In genomic region chr14:32160563-32160962, GRCm38 (mm10) we compare ENCODE assay signal across 7 mouse cellular contexts. TPM values are rescaled to one million over a fixed set of nuclear protein-coding genes. Genes with fewer than 3 reads are reported as not detected.
DNase-seq lines count a peak whose midpoint lies in the region; ATAC-seq lines count a peak whose summit lies in the region.

No protein-coding gene starts in this region.

- no peak for ATAC-seq in lung, embryonic 16.5 days (ENCODE audit: low read depth)
- ATAC-seq in erythroblast, adult 5-6 weeks (replicated peaks; ENCODE audit: low FRiP score, poor library complexity, severe bottlenecking): peak; percentile 8
- no peak for ATAC-seq in limb, embryonic 12.5 days (ENCODE audit: insufficient number of reproducible peaks, insufficient read depth, low FRiP score, low TSS enrichment, low read depth)
- ATAC-seq in stomach, embryonic 14.5 days (ENCODE audit: insufficient number of reproducible peaks, insufficient read depth, low FRiP score, low read depth): no peak

- no peaks in the 10 kb centered on the region for H3K36me3 ChIP-seq in lung, embryonic 16.5 days (ENCODE audit: control insufficient read depth, insufficient read depth, low read length)
- 0 out of 2 replicates have a peak, but pooled peaks cover 5% of the 10 kb centered on the region for H3K36me3 ChIP-seq in limb, embryonic 12.5 days
- no peaks in the 10 kb centered on the region for H3K36me3 ChIP-seq in stomach, embryonic 14.5 days (ENCODE audit: control insufficient read depth, insufficient read depth, low read length)

- peak overlapping the region; percentile 69 for H3K4me2 ChIP-seq in lung, embryonic 16.5 days (ENCODE audit: low read depth, low read length)
- peak overlapping the region; percentile 79 for H3K4me2 ChIP-seq in limb, embryonic 12.5 days
- H3K4me2 ChIP-seq in stomach, embryonic 14.5 days (replicated peaks; ENCODE audit: low read depth, low read length): peak overlapping the region; percentile 88

- H3K27me3 ChIP-seq in lung, embryonic 16.5 days (ENCODE audit: control insufficient read depth, insufficient read depth, low read depth, low read length): no peaks in the 10 kb centered on the region
- H3K27me3 ChIP-seq in limb, embryonic 12.5 days: no peaks in the 10 kb centered on the region
- no peaks in the 10 kb centered on the region for H3K27me3 ChIP-seq in stomach, embryonic 14.5 days (ENCODE audit: control insufficient read depth, insufficient read depth, low read length)

- peak overlapping the region; percentile 71 for H3K4me3 ChIP-seq in lung, embryonic 16.5 days (ENCODE audit: low read length)
- H3K4me3 ChIP-seq in limb, embryonic 12.5 days (replicated peaks): peak overlapping the region; percentile 79
- peak overlapping the region; percentile 68 for H3K4me3 ChIP-seq in stomach, embryonic 14.5 days (ENCODE audit: low read depth, low read length)

- peak overlapping the region; percentile 83 for H3K9ac ChIP-seq in lung, embryonic 16.5 days (ENCODE audit: low read length)
- H3K9ac ChIP-seq in limb, embryonic 12.5 days (replicated peaks): peak overlapping the region; percentile 94
- H3K9ac ChIP-seq in stomach, embryonic 14.5 days (replicated peaks; ENCODE audit: low read depth, low read length): peak overlapping the region; percentile 86

- no peak for DNase-seq in lung, adult 18-20 months
- no peak for DNase-seq in frontal cortex, postnatal 10 days (ENCODE audit: low spot score in 2 of 2)
- no peak for DNase-seq in urinary bladder, adult 2 months (ENCODE audit: low spot score)

- H3K27ac ChIP-seq in lung, embryonic 16.5 days (ENCODE audit: low read length): no peak overlapping the region
- no peak overlapping the region for H3K27ac ChIP-seq in limb, embryonic 12.5 days
- H3K27ac ChIP-seq in stomach, embryonic 14.5 days (ENCODE audit: low read length): peak overlapping the region; percentile 70

- 25% methylated on average over 7 of the region's 7 CpGs for WGBS in lung, embryonic 16.5 days
- WGBS in limb, embryonic 12.5 days: 41% methylated on average over 7 of the region's 7 CpGs
- 28% methylated on average over 7 of the region's 7 CpGs for WGBS in stomach, embryonic 14.5 days

- peaks cover 21% of the 10 kb centered on the region for H3K4me1 ChIP-seq in lung, embryonic 16.5 days (replicated peaks; ENCODE audit: control insufficient read depth, insufficient read depth, low read length)
- H3K4me1 ChIP-seq in limb, embryonic 12.5 days (replicated peaks): peaks cover 27% of the 10 kb centered on the region
- H3K4me1 ChIP-seq in stomach, embryonic 14.5 days (ENCODE audit: control insufficient read depth, insufficient read depth, low read length): peaks cover 16% of the 10 kb centered on the region

- H3K9me3 ChIP-seq in lung, embryonic 16.5 days (ENCODE audit: control insufficient read depth, low read length): no peaks in the 10 kb centered on the region
- no peaks in the 10 kb centered on the region for H3K9me3 ChIP-seq in limb, embryonic 12.5 days
- H3K9me3 ChIP-seq in stomach, embryonic 14.5 days (ENCODE audit: control insufficient read depth, low read depth, low read length): no peaks in the 10 kb centered on the region

RNA-seq across cellular contexts. Expression of gene Ncoa4, which starts 0.9 kb away (rescaled TPM):
- 106 and 108 TPM in 2 replicates for polyA plus RNA-seq in lung, embryonic 16.5 days (2015; fragmentation: Nextera tagmentation; extraction: Ambion mirVana)
- total RNA-seq in erythroblast, adult 5-6 weeks (2015; ENCODE audit: low replicate concordance): 661 and 684 TPM in 2 replicates
- 773 and 931 TPM in 2 replicates for total RNA-seq in erythroblast, adult 5-6 weeks (2017; ENCODE audit: low replicate concordance)
- polyA plus RNA-seq in limb, embryonic 12.5 days (2016; fragmentation: Nextera tagmentation; extraction: Ambion mirVana): 69.5 and 76.8 TPM in 2 replicates
- 109 and 117 TPM in 2 replicates for polyA plus RNA-seq in stomach, embryonic 14.5 days (2014; fragmentation: Nextera tagmentation; extraction: Ambion mirVana)
- 77.0 and 77.6 TPM in 2 replicates for polyA plus RNA-seq in urinary bladder, adult 2 months (2012; rRNA removed)

RNA-seq across cellular contexts. Expression of gene Msmb, which starts 18.7 kb away (rescaled TPM):
- not detected in 2 replicates for polyA plus RNA-seq in lung, embryonic 16.5 days (2015; fragmentation: Nextera tagmentation; extraction: Ambion mirVana)
- total RNA-seq in erythroblast, adult 5-6 weeks (2015; ENCODE audit: low replicate concordance): not detected in 2 replicates
- total RNA-seq in erythroblast, adult 5-6 weeks (2017; ENCODE audit: low replicate concordance): 5.2 TPM in 1 of 2 replicates, not detected in the other
- polyA plus RNA-seq in limb, embryonic 12.5 days (2016; fragmentation: Nextera tagmentation; extraction: Ambion mirVana): not detected in 2 replicates
- polyA plus RNA-seq in stomach, embryonic 14.5 days (2014; fragmentation: Nextera tagmentation; extraction: Ambion mirVana): not detected in 2 replicates
- not detected in 2 replicates for polyA plus RNA-seq in urinary bladder, adult 2 months (2012; rRNA removed)

RNA-seq across cellular contexts. Expression of gene Timm23, which starts 41.1 kb away (rescaled TPM):
- polyA plus RNA-seq in lung, embryonic 16.5 days (2015; fragmentation: Nextera tagmentation; extraction: Ambion mirVana): 208 and 224 TPM in 2 replicates
- 41.2 and 49.4 TPM in 2 replicates for total RNA-seq in erythroblast, adult 5-6 weeks (2015; ENCODE audit: low replicate concordance)
- 11.2 and 15.3 TPM in 2 replicates for total RNA-seq in erythroblast, adult 5-6 weeks (2017; ENCODE audit: low replicate concordance)
- polyA plus RNA-seq in limb, embryonic 12.5 days (2016; fragmentation: Nextera tagmentation; extraction: Ambion mirVana): 272 and 281 TPM in 2 replicates
- polyA plus RNA-seq in stomach, embryonic 14.5 days (2014; fragmentation: Nextera tagmentation; extraction: Ambion mirVana): 256 and 262 TPM in 2 replicates
- 83.2 and 92.1 TPM in 2 replicates for polyA plus RNA-seq in urinary bladder, adult 2 months (2012; rRNA removed)

RNA-seq across cellular contexts. Expression of gene Parg, which starts 41.2 kb away (rescaled TPM):
- polyA plus RNA-seq in lung, embryonic 16.5 days (2015; fragmentation: Nextera tagmentation; extraction: Ambion mirVana): 29.9 and 32.9 TPM in 2 replicates
- total RNA-seq in erythroblast, adult 5-6 weeks (2015; ENCODE audit: low replicate concordance): 12.7 and 19.2 TPM in 2 replicates
- 28.6 and 39.1 TPM in 2 replicates for total RNA-seq in erythroblast, adult 5-6 weeks (2017; ENCODE audit: low replicate concordance)
- 64.4 and 65.8 TPM in 2 replicates for polyA plus RNA-seq in limb, embryonic 12.5 days (2016; fragmentation: Nextera tagmentation; extraction: Ambion mirVana)
- 47.1 and 50.2 TPM in 2 replicates for polyA plus RNA-seq in stomach, embryonic 14.5 days (2014; fragmentation: Nextera tagmentation; extraction: Ambion mirVana)
- polyA plus RNA-seq in urinary bladder, adult 2 months (2012; rRNA removed): 11.4 and 14.3 TPM in 2 replicates
